Mouse (Mus musculus): Measurements from ENCODE around the gene Sgpl1.

DNA sequence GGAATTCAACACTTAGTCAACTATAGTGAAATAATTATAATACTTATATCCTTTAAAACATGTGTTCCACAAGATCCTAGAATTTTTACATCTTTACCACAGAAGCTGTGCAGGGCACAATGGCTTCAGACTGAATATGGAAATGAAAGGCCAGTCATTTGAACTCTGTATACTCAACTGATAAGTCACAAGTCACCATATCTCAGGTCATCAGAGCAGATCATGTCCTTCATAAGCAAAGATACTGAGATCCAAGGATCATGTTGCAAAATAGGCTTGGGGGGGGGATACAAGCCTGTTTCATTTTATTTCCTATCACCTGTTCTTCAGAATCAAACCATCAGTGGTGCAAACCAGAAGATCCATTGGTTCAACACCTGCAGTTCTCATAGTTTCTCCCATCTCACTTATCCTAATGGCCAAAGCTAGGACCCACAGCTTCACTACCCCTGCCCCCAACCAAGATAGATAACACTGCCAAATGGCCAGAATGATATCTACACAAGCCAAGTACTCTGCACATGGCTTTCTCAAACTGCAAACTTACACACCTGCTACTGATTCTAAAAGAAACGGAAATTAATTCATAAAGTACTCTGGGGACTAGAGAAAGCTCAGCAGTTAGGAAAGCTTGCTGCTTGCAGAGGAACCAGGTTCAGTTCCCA lies 18.7 kb downstream of the Sgpl1 start:
- TF ChIP-seq POLR2A (IDR thresholded peaks at IDR 0.05; ENCODE audit: borderline replicate concordance, control insufficient read depth, low read depth, low read length) (no peak), CTCF (IDR thresholded peaks at IDR 0.05; ENCODE audit: control insufficient read depth, insufficient read depth, low read length) (no peak)

Data from bone marrow, adult 2 months (tissue).